28 mouse cellular contexts compared by ENCODE assay signal in the genomic region with DNA sequence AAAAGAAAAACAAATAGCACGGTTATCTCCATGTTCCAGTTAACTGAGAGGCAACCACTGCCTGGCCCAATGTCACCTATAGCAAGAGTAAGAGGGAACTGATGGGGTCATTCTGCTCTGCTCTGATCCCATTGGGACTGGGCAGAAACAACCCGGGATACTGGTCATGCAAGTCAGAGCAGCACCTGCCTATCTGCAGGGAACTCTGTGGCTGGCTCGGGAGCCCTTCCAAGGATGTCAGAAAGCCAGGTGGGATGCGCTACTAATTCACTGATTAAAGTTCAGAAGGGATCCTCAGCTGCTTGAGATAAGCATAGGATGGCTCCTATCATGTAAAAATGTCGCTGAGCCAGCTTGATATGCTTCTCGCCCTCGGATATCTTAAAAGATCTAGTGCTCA.
DNase-seq lines count a peak whose midpoint lies in the region; ATAC-seq lines count a peak whose summit lies in the region.
"Had no signal": no experiment of that assay in that cellular context is flagged by ENCODE, and none has a peak within 500 bp of the region (broad histone marks: within the 10 kb centered on the region; RNA-seq: fewer than 3 reads in every experiment).

No protein-coding gene starts in this region.

- no peaks in the 10 kb centered on the region for H3K36me3 ChIP-seq in heart, embryonic 12.5 days
- H3K36me3 ChIP-seq in intestine, embryonic 16.5 days (ENCODE audit: control insufficient read depth, insufficient read depth, low read length) = no peaks in the 10 kb centered on the region
- H3K36me3 ChIP-seq: hindbrain, embryonic 12.5 days; kidney, embryonic 15.5 days; liver, embryonic 12.5 days; neural tube, embryonic 12.5 days had no signal

- no peaks in the 10 kb centered on the region for H3K9me3 ChIP-seq in heart, embryonic 12.5 days (replicated peaks)
- no peaks in the 10 kb centered on the region for H3K9me3 ChIP-seq in intestine, embryonic 16.5 days (ENCODE audit: control insufficient read depth, low read length)
- H3K9me3 ChIP-seq: hindbrain, embryonic 12.5 days; kidney, embryonic 15.5 days; liver, embryonic 12.5 days; neural tube, embryonic 12.5 days had no signal

- peak overlapping the region; percentile 43 for H3K4me2 ChIP-seq in heart, embryonic 12.5 days
- H3K4me2 ChIP-seq in intestine, embryonic 16.5 days (ENCODE audit: low read depth, low read length) = peak overlapping the region; percentile 46; the same call in 1 of the 2 replicates
- H3K4me2 ChIP-seq: forebrain, embryonic 13.5 days; hindbrain, embryonic 12.5 days; kidney, embryonic 15.5 days; liver, embryonic 12.5 days; midbrain, embryonic 11.5 days; neural tube, embryonic 12.5 days had no signal

- H3K27ac ChIP-seq in heart, embryonic 12.5 days (ENCODE audit: poor library complexity, severe bottlenecking) = no peak overlapping the region
- H3K27ac ChIP-seq in intestine, embryonic 16.5 days (ENCODE audit: low read length) = no peak overlapping the region
- H3K27ac ChIP-seq: forebrain, embryonic 13.5 days; hindbrain, embryonic 12.5 days; hindbrain, postnatal 0 days; kidney, embryonic 15.5 days; liver, embryonic 12.5 days; neural tube, embryonic 12.5 days had no signal

- H3K4me3 ChIP-seq in heart, embryonic 12.5 days = no peak overlapping the region
- no peak overlapping the region for H3K4me3 ChIP-seq in intestine, embryonic 16.5 days (ENCODE audit: low read length)
- H3K4me3 ChIP-seq: forebrain, embryonic 13.5 days; hindbrain, embryonic 12.5 days; kidney, embryonic 15.5 days; liver, embryonic 12.5 days; myocyte; neural tube, embryonic 12.5 days had no signal

- peaks cover 13% of the 10 kb centered on the region for H3K4me1 ChIP-seq in heart, embryonic 12.5 days (replicated peaks)
- 0 out of 2 replicates have a peak, but pooled peaks cover 10% of the 10 kb centered on the region for H3K4me1 ChIP-seq in intestine, embryonic 16.5 days (ENCODE audit: control insufficient read depth, insufficient read depth, low read length)
- H3K4me1 ChIP-seq: forebrain, embryonic 13.5 days; hindbrain, embryonic 12.5 days; liver, embryonic 12.5 days; neural tube, embryonic 12.5 days had no signal

- no peak for ATAC-seq in heart, embryonic 12.5 days (ENCODE audit: insufficient number of reproducible peaks, low FRiP score)
- peak; percentile 27; the same call in 1 of the 2 replicates for ATAC-seq in intestine, embryonic 16.5 days
- no peak for ATAC-seq in cerebellum, adult (ENCODE audit: insufficient number of reproducible peaks, low FRiP score, low TSS enrichment)
- ATAC-seq: CD4-positive, CD25-positive, alpha-beta regulatory T cell, adult 4 months; forebrain, embryonic 13.5 days; hindbrain, postnatal 0 days; liver, embryonic 12.5 days; liver, postnatal 0 days; midbrain, embryonic 16.5 days had no signal

- H3K9ac ChIP-seq in heart, embryonic 12.5 days = no peak overlapping the region
- H3K9ac ChIP-seq in intestine, embryonic 16.5 days (ENCODE audit: low read depth, low read length) = no peak overlapping the region
- H3K9ac ChIP-seq: forebrain, embryonic 13.5 days; hindbrain, embryonic 12.5 days; kidney, embryonic 15.5 days; liver, embryonic 12.5 days; liver, postnatal 0 days; neural tube, embryonic 12.5 days had no signal

- DNase-seq in heart, adult 9 months (ENCODE audit: low spot score in 2 of 2) = no peak
- DNase-seq in urinary bladder, postnatal 14 days (ENCODE audit: low spot score) = peak; percentile 52
- no peak for DNase-seq in urinary bladder, postnatal 25 days (ENCODE audit: low spot score)
- DNase-seq in frontal cortex, postnatal 10 days (ENCODE audit: low spot score in 2 of 2) = no peak
- DNase-seq: adrenal gland, postnatal 25 days; cerebellum, adult 2 months; cerebellum, postnatal 14 days; gastrocnemius, postnatal 14 days; kidney, adult 18-20 months; kidney, postnatal 25 days; left cerebral cortex, postnatal 4 days; liver, postnatal 0 days; lung, postnatal 36 days; right cerebral cortex, adult 18-20 months; spleen, adult 18-20 months had no signal

- no peaks in the 10 kb centered on the region for H3K27me3 ChIP-seq in heart, embryonic 12.5 days (replicated peaks)
- no peaks in the 10 kb centered on the region for H3K27me3 ChIP-seq in intestine, embryonic 16.5 days (replicated peaks; ENCODE audit: control insufficient read depth, insufficient read depth, low read length)
- H3K27me3 ChIP-seq: hindbrain, embryonic 12.5 days; kidney, embryonic 15.5 days; liver, embryonic 12.5 days; neural tube, embryonic 12.5 days had no signal

- 38% methylated on average over 7 of the region's 7 CpGs for WGBS in heart, embryonic 12.5 days
- 50% methylated on average over 7 of the region's 7 CpGs for WGBS in intestine, embryonic 16.5 days
